Mouse (Mus musculus) forebrain, embryonic 15.5 days (tissue): Measurements from ENCODE around the gene Krt77. TPM values are rescaled to one million over a fixed set of nuclear protein-coding genes. Genes with fewer than 3 reads are reported as not detected.

Source experiments
- ATAC-seq: fragments of 200-750 bp; cut with Nextera tagmentation; replicated peaks from 2 replicates; pipeline ENCODE4 v1.8.0; 2017; ENCODE audit warnings: mild to moderate bottlenecking, moderate TSS enrichment, moderate library complexity
- H3K27ac ChIP-seq: fragments of 300-500 bp; sonication (generic); replicated peaks from 2 replicates; pipeline ENCODE4 v1.5.1; 2015; ENCODE audit warnings: mild to moderate bottlenecking, inconsistent platforms
- H3K27me3 ChIP-seq: fragments of 300-500 bp; sonication (generic); 2 replicates; pipeline ENCODE4 v1.6.1; 2015; ENCODE audit warnings: inconsistent platforms
- H3K36me3 ChIP-seq: fragments of 300-500 bp; sonication (generic); 2 replicates; pipeline ENCODE4 v1.6.1; 2015; ENCODE audit warnings: mild to moderate bottlenecking, inconsistent platforms
- H3K4me1 ChIP-seq: fragments of 300-500 bp; sonication (generic); 2 replicates; pipeline ENCODE4 v1.6.1; 2015; ENCODE audit warnings: inconsistent platforms
- H3K4me2 ChIP-seq: fragments of 300-500 bp; sonication (generic); replicated peaks from 2 replicates; pipeline ENCODE4 v1.6.1; 2015; ENCODE audit warnings: mild to moderate bottlenecking, inconsistent platforms
- H3K4me3 ChIP-seq: fragments of 300-500 bp; sonication (generic); 2 replicates; pipeline ENCODE4 v1.5.1; 2015; ENCODE audit warnings: mild to moderate bottlenecking, inconsistent platforms
- H3K9ac ChIP-seq: fragments of 300-500 bp; sonication (generic); replicated peaks from 2 replicates; pipeline ENCODE4 v1.6.1; 2015; ENCODE audit warnings: mild to moderate bottlenecking, inconsistent platforms
- H3K9me3 ChIP-seq: fragments of 300-500 bp; sonication (generic); 2 replicates; pipeline ENCODE4 v1.6.1; 2016; ENCODE audit warnings: inconsistent platforms
- WGBS: fragments of 180-500 bp; shearing (Covaris S2); methylation state at CpG from one replicate; pipeline ENCODE4 v1.1.7; 2015; ENCODE audit warnings: mixed read lengths; 5-methylcytosine and 5-hydroxymethylcytosine counted together
- polyA plus RNA-seq: library from polyadenylated mRNA; unstranded; fragments of >200 nt; fragmentation: Nextera tagmentation; extraction: Ambion mirVana; gene quantifications from 2 replicates; pipeline ENCODE4 v1.2.1, GENCODE M21; 2015

The Krt77 gene
- polyA plus RNA-seq, 1 experiment from 2014 or later: 1.2 TPM

DNA sequence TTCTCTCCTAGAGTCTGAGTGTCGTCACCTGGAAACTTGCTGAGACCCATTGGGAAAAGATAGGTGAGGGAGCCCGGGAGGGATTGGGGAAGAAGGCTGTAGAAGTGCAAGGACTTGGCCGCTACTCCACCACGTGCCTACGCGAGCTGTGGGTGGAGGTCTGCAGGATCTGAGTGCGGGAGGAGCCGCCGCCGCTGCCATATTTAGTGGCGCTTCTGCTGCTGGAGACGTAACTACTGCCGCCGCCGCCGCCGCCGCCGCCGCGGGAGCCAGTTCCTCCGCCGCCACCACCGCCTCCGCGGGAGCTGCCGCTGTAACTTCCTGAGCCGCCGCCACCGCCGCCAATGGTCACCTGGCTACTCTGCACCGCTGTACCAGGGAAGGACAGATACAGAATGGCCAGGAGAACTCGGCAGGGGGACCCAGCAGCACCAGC is 9.8 kb downstream of the Krt77 start:
- Histone ChIP-seq H3K9me3 (no peaks in the 10 kb centered on the region), H3K36me3 (no peaks in the 10 kb centered on the region), H3K9ac (peak overlapping the region; percentile 58), H3K27me3 (peaks cover 32% of the 10 kb centered on the region), H3K27ac (no peak overlapping the region), H3K4me3 (peak overlapping the region; percentile 52), H3K4me2 (peak overlapping the region; percentile 88), H3K4me1 (peaks cover 16% of the 10 kb centered on the region)
- peak; percentile 53 for ATAC-seq
- WGBS: 1% methylated on average over 33 of the region's 33 CpGs

DNA sequence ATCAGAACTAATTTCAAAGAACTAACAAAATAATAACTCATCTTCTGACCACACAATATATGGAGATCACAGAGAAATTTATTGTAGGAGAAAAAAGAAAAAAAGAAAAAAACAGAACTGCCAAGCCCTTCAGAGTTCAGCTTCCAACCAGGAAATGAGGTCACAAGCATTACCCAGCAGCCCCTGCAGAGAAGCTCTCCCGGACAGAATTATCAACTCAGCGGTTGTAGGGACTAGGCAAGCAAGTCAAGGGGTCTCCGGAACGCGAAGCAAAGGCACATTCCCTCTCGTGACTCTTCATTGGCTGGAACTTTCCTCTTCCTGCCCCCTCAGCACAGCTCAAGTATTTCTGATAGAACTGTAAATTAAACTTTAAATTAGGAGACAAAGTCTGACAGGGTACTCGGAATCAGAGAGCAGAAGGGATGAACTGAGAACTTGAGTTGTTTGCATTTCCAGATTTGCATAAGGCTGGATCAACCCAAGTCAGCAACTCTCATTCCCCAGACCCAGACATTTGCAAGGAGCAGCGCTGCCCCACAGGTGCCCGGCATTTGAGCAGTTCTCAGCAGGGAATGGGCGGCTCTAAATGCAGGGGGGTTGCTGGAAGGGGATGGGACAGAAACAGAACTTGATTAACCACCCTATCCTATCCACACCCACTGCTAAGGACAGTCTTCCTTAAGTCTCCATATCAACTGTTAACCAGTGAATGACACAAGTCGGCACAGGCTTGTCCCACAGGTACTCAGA is 10.7 kb downstream of the Krt77 start:
- Histone ChIP-seq H3K27me3 (peaks cover 32% of the 10 kb centered on the region), H3K36me3 (no peaks in the 10 kb centered on the region), H3K27ac (no peak overlapping the region), H3K9me3 (no peaks in the 10 kb centered on the region), H3K4me3 (no peak overlapping the region), H3K4me1 (peaks cover 16% of the 10 kb centered on the region), H3K4me2 (peak overlapping the region; percentile 88; the same call in 1 of the 2 replicates), H3K9ac (0 out of 2 replicates have a peak overlapping the region, but pooled peaks have one; percentile 58)
- 7% methylated on average over 11 of the region's 11 CpGs for WGBS
- ATAC-seq: no peak

DNA sequence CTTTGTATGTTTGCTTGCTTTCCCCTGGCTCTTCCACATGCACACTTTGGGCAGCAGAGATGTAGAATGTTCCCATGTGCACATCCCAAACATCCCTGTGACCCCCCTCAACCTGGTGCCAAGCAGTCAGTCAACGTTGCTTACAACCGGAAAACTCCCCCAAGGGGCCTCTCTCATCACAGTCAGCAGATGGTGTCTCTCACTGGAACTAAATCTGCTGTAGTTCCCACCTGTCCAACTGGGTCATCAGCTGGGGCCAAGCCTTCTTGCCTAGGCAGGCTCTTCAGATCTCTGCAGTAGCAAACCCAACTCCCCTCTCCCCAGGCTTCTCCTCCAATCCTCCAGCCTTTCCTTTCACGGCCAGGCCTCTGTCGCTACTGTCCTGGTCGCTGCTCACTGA is 12.8 kb downstream of the Krt77 start:
- WGBS: 65% methylated on average over 5 of the region's 5 CpGs
- H3K4me2 ChIP-seq: no peak overlapping the region
- no peaks in the 10 kb centered on the region for H3K36me3 ChIP-seq
- ATAC-seq: no peak
- H3K4me3 ChIP-seq: no peak overlapping the region
- no peaks in the 10 kb centered on the region for H3K9me3 ChIP-seq
- H3K27me3 ChIP-seq: peaks cover 28% of the 10 kb centered on the region
- no peak overlapping the region for H3K27ac ChIP-seq
- H3K4me1 ChIP-seq: peaks cover 16% of the 10 kb centered on the region
- H3K9ac ChIP-seq: no peak overlapping the region

DNA sequence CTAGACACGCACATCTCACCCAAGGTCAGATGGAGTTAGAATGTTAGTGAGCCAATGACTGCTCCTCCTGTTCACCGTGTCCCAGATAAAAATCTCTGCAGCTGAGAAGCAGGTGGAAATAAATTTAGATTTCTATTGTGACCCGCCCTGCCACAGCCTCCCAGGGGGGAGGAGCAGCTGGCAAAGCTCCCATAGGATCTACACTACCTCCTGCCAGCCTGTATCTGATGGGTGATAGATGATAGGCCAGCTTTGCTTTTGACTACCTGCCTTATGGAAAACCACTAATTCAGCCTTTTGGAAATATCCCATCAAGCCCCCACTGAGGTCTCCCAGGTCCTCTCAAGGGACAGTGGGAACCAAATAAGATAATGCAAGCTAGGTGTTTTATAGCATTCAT is 13.8 kb downstream of the Krt77 start:
- Histone ChIP-seq H3K4me1 (peaks cover 16% of the 10 kb centered on the region), H3K9me3 (no peaks in the 10 kb centered on the region), H3K4me3 (no peak overlapping the region), H3K27me3 (peaks cover 19% of the 10 kb centered on the region), H3K4me2 (no peak overlapping the region), H3K9ac (no peak overlapping the region), H3K36me3 (no peaks in the 10 kb centered on the region), H3K27ac (no peak overlapping the region)
- WGBS: 81% methylated on average over 3 of the region's 3 CpGs
- no peak for ATAC-seq

DNA sequence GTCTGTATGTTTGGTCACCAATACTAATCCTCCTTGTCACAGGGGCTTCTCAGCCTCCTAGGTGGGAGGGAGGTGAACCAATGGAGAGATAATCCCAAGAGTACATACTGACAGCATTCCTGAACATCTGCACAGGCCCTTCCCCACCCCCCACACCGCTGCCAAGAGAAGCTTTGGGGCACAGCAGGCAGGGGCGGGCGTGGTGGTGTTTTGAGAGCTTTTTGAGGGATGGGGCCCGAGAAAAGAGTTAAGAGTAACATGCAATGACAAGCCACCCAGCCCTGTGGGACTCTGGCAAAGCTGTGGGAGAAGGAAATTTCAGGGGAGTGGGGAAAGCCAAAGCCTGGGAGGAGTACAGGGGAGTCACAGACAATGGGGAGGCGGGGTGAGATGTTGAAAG is 15.2 kb downstream of the Krt77 start:
- no peak overlapping the region for H3K4me2 ChIP-seq
- no peaks in the 10 kb centered on the region for H3K9me3 ChIP-seq
- H3K27me3 ChIP-seq: peaks cover 8% of the 10 kb centered on the region
- ATAC-seq: no peak
- peaks cover 3% of the 10 kb centered on the region for H3K4me1 ChIP-seq
- H3K9ac ChIP-seq: no peak overlapping the region
- no peak overlapping the region for H3K27ac ChIP-seq
- 11% methylated on average over 5 of the region's 5 CpGs for WGBS
- H3K4me3 ChIP-seq: no peak overlapping the region
- no peaks in the 10 kb centered on the region for H3K36me3 ChIP-seq

DNA sequence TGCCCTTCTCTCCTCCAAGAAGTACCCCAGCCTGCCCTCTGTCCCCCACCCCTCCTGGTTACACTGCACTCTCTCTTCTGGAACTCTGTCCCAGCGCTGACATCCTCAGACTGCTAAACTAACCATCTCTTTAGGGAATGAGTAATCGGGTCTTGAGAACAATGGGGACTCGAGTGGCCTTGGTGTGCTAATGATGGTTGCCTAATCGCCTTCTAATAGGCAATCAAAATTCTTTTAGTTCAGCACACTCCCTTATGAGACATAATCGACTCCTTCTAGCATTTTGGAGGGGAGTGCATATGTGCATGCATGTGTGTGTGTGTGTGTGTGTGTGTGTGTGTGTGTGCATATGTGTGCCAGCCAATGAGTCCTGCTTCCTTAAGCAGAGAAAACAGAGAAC is 16.9 kb downstream of the Krt77 start:
- WGBS: 8% methylated on average over 5 of the region's 5 CpGs
- no peaks in the 10 kb centered on the region for H3K9me3 ChIP-seq
- no peak overlapping the region for H3K9ac ChIP-seq
- no peak overlapping the region for H3K27ac ChIP-seq
- no peak overlapping the region for H3K4me2 ChIP-seq
- no peak for ATAC-seq
- H3K36me3 ChIP-seq: no peaks in the 10 kb centered on the region
- H3K27me3 ChIP-seq: no peaks in the 10 kb centered on the region; the same call in 1 of the 2 replicates
- H3K4me1 ChIP-seq: no peaks in the 10 kb centered on the region
- no peak overlapping the region for H3K4me3 ChIP-seq

DNA sequence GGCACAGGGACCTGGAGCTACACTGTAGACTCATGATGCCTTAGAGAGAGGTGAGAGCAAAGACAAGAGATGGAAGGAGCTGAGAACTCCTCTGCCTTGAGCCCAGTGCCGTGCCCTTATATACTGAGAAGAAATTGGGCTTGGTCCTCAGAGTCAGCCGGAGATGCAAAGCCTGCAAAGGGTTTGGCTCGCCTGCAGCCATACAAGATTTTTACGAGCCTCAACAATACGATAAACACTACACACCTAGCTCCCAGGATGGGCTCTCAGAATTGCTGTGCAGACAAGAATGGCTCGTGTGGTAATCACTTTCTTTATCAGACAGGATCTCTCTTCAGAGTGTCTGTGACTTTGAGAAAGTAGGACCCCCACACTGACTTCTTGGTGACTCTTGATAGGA is 18.8 kb downstream of the Krt77 start, which contains the start of gene Krt1:
TSS of gene Krt1 (minus strand) at position 101 of the 400 bp plus-strand sequence.
- ATAC-seq: no peak
- no peak within 1 kb of the TSS for H3K27ac ChIP-seq
- no peak within 1 kb of the TSS for H3K4me3 ChIP-seq
- H3K4me2 ChIP-seq: no peak within 1 kb of the TSS
- 84% methylated on average over 6 of the region's 6 CpGs for WGBS
- H3K27me3 ChIP-seq: no peaks in the 10 kb centered on the region; the same call in 1 of the 2 replicates
- no peak within 1 kb of the TSS for H3K9ac ChIP-seq
- peaks cover 6% of the 10 kb centered on the region; the same call in 1 of the 2 replicates for H3K4me1 ChIP-seq
- no peaks in the 10 kb centered on the region for H3K9me3 ChIP-seq
- H3K36me3 ChIP-seq: no peaks in the 10 kb centered on the region

DNA sequence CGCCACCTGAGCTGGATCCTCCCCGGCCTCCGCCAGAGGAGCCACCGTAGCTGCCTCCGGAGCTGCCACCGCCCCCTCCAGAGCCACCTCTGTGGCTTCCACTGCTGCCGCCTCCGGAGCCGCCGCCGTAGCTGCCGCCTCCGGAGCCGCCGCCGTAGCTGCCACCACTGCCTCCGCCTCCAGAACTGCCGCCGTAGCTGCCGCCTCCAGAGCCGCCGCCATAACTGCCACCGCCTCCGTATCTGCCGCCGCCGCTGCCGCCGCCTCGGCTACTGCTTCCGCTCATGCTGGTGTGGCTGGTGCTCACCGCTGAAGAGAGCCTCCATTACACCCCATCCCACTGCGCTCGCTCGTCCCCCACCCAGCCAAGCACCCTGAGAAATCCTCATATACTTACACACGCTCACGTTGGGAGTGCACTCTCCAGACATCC is 23.5 kb downstream of the Krt77 start:
- WGBS: under 1% methylated on average over 37 of the region's 37 CpGs
- H3K9ac ChIP-seq: peak overlapping the region; percentile 64
- peak; percentile 88 for ATAC-seq
- H3K27ac ChIP-seq: peak overlapping the region; percentile 81
- peak overlapping the region; percentile 48 for H3K4me3 ChIP-seq
- H3K36me3 ChIP-seq: no peaks in the 10 kb centered on the region
- peak overlapping the region; percentile 53 for H3K4me2 ChIP-seq
- peaks cover 11% of the 10 kb centered on the region for H3K4me1 ChIP-seq
- H3K27me3 ChIP-seq: no peaks in the 10 kb centered on the region
- H3K9me3 ChIP-seq: no peaks in the 10 kb centered on the region

DNA sequence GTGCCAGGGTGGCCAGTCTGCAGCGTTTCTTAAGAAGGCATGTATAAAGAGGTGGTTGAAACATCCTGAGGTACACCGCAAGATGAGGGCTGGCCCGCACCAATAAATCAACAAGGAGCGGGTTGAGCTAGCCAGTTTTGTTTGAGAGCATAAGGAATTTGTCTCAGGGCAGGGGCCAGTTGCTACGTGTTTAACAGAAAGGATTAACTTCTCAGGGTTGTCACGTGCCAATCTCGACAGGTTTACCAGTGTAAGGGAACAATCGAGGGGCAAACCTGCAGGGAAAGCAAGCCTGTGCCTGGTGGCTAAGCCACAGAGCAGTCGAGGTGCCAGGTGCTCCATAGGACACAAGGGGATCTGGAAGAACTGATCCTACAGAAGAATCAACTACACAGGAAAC is 26.3 kb downstream of the Krt77 start:
- ATAC-seq: no peak
- no peak overlapping the region for H3K9ac ChIP-seq
- H3K4me2 ChIP-seq: no peak overlapping the region
- H3K27ac ChIP-seq: no peak overlapping the region
- no peaks in the 10 kb centered on the region for H3K9me3 ChIP-seq
- peaks cover 11% of the 10 kb centered on the region for H3K4me1 ChIP-seq
- H3K4me3 ChIP-seq: no peak overlapping the region
- H3K36me3 ChIP-seq: no peaks in the 10 kb centered on the region
- 64% methylated on average over 9 of the region's 9 CpGs for WGBS
- no peaks in the 10 kb centered on the region for H3K27me3 ChIP-seq

DNA sequence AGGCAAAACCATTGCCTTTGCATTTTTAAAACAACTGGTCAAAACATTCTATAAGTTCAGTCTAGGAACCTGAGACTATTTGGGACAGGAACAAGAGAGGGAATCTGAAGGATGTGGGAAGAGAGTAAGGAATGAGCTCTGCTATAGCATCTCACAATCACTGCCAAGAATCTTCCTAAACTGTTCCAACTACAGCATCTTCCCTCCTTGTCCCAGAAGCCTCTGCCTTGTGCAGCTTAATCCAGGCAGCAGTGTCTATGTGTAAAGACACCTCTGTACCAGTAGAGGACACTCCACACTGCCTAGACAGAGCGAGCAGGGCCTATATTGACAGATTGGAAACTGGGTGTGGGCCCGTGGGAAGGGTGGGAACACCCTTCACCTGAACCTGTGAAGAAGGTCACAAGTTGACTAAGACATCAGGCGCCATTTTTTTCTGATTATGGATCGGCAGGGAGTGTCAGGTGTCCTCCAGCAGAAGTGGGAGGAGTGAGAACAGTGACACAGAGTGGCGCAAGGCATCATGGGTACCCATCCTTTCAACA is 34.6 kb downstream of the Krt77 start:
- H3K9ac ChIP-seq: no peak overlapping the region
- ATAC-seq: no peak
- no peaks in the 10 kb centered on the region for H3K4me1 ChIP-seq

DNA sequence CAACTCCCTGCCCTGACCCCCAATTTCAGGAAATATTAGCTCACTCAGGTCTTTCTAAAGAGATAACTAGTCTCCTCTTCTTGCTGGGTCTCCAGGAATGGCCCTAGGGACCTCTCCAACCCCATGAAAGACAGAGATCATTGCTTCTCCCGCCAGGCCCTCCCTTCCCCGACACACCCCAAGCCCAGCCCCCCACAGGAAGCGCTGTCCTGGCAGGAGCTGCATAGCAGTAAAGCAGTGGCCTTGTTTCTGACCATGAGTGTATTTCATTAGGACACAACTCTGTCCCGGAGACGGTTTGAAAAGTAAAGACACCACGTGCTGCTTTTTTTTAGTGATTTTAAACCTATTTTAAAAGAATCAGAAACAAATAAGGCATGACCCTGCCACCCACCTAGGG is 36.4 kb downstream of the Krt77 start:
- Histone ChIP-seq H3K36me3 (no peaks in the 10 kb centered on the region), H3K4me2 (no peak overlapping the region), H3K27ac (no peak overlapping the region), H3K9me3 (no peaks in the 10 kb centered on the region), H3K9ac (no peak overlapping the region), H3K4me1 (no peaks in the 10 kb centered on the region), H3K4me3 (no peak overlapping the region), H3K27me3 (no peaks in the 10 kb centered on the region)
- no peak for ATAC-seq
- 54% methylated on average over 6 of the region's 6 CpGs for WGBS

More for the DNA sequence above, 34.6 kb downstream of the Krt77 start:
- H3K9me3 ChIP-seq: no peaks in the 10 kb centered on the region
- H3K36me3 ChIP-seq: no peaks in the 10 kb centered on the region
- no peaks in the 10 kb centered on the region for H3K27me3 ChIP-seq
- H3K4me2 ChIP-seq: no peak overlapping the region
- 57% methylated on average over 5 of the region's 5 CpGs for WGBS
- H3K27ac ChIP-seq: no peak overlapping the region
- H3K4me3 ChIP-seq: no peak overlapping the region

DNA sequence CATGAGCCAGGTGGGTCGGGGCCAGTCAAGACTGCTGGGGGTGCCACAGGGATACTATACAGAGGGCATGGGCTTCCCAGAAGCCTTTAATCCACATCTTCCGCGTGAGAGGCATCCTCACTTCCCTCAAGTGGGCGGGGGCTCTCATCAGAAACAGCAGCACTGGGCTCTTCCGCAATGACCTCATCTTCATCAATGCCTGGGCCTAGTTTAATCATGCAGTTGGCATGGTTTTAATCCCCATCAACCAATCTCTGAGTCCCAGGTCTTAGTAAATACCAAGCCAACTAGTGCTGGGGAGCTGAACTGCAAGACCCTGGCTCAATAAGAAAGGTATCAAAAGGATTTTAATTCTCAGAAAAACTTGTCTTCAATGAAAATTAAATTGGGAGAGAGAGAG is 40.1 kb downstream of the Krt77 start:
- no peaks in the 10 kb centered on the region for H3K9me3 ChIP-seq
- no peaks in the 10 kb centered on the region for H3K36me3 ChIP-seq
- H3K4me3 ChIP-seq: no peak overlapping the region
- H3K9ac ChIP-seq: no peak overlapping the region
- no peak overlapping the region for H3K4me2 ChIP-seq
- no peak overlapping the region for H3K27ac ChIP-seq
- H3K4me1 ChIP-seq: no peaks in the 10 kb centered on the region
- no peaks in the 10 kb centered on the region for H3K27me3 ChIP-seq
- 41% methylated on average over 5 of the region's 5 CpGs for WGBS
- ATAC-seq: no peak
